Mouse (Mus musculus): ENCODE results near the gene Cntn4.

GRCm38 (mm10) chr6:106520367-106520766 is 842.9 kb downstream of the Cntn4 start:
- TF ChIP-seq CTCF (IDR thresholded peaks at IDR 0.05; ENCODE audit: borderline replicate concordance, extremely low read depth, insufficient read depth, insufficient read length) (no peak), POLR2A (IDR thresholded peaks at IDR 0.05; ENCODE audit: borderline replicate concordance, extremely low read depth, insufficient read depth, insufficient read length, poor library complexity, severe bottlenecking) (no peak)

All from brain, embryonic 14.5 days (tissue).